Mouse (Mus musculus) lung, adult 2 months (tissue): Measurements from ENCODE around the gene Gzmm. TPM values are rescaled to one million over a fixed set of nuclear protein-coding genes. Genes with fewer than 3 reads are reported as not detected.
A peak's percentile ranks its signal among the peaks of the same experiment; 100 is the strongest.

ENCODE experiments used
- DNase-seq: peaks from one replicate; pipeline ENCODE4 v3.0.0; 2022
- H3K4me1 ChIP-seq: fragments of 200-500 bp; 2 replicates; pipeline ENCODE4 v1.6.1; 2011; ENCODE audit warnings: low read length; ENCODE audit not compliant: control insufficient read depth, insufficient read depth
- H3K4me3 ChIP-seq: fragments of 200-500 bp; replicated peaks from 2 replicates; pipeline ENCODE3; 2011; ENCODE audit warnings: low read depth, mild to moderate bottlenecking, control low read depth, low read length; ENCODE audit errors: extremely low read depth
- CTCF ChIP-seq: fragments of 200-500 bp; IDR thresholded peaks from 2 replicates; pipeline ENCODE4 v1.5.1; 2011; ENCODE audit warnings: mild to moderate bottlenecking, low read length, control low read depth; ENCODE audit not compliant: insufficient read depth
- POLR2A ChIP-seq: fragments of 200-500 bp; IDR thresholded peaks from 2 replicates; pipeline ENCODE4 v1.6.1; 2011; ENCODE audit warnings: low read depth, mild to moderate bottlenecking, control low read depth, low read length, borderline replicate concordance; ENCODE audit errors: extremely low read depth
- WGBS: fragments of 180-500 bp; shearing (Covaris S2); methylation state at CpG from one replicate; pipeline ENCODE4 v1.1.7; 2018; 5-methylcytosine and 5-hydroxymethylcytosine counted together
- polyA plus RNA-seq: library from polyadenylated mRNA; depleted of rRNA; stranded (reverse); fragments of >200 nt; gene quantifications from 2 replicates; pipeline ENCODE4 v1.2.3, GENCODE M21; 2012

Gene Gzmm
- polyA plus RNA-seq, 1 experiment: 1.5 TPM

DNA sequence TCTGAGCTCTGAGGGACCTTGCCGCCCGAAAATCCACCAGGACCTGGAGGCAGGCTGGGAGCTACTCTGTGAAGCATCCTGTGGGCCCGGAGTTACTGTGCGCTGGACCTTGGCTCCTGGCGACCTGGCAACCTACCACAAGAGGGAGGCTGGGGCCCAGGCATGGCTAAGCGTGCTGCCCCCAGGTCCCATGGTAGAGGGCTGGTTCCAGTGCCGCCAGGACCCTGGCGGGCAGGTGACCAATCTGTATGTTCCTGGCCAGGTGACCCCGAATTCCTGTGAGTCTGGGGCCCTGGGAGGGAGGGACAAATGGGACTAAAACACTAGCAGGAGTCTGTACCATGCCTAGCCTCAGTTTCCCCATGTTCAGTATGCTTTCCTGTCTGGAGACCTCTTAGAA lies 22.3 kb upstream of the Gzmm start:
- Histone ChIP-seq H3K4me1 (peaks cover 3% of the 10 kb centered on the region; the same call in 1 of the 2 replicates), H3K4me3 (no peak overlapping the region)
- TF ChIP-seq POLR2A (no peak), CTCF (no peak)
- 65% methylated on average over 9 of the region's 9 CpGs for WGBS
- no peak for DNase-seq

DNA sequence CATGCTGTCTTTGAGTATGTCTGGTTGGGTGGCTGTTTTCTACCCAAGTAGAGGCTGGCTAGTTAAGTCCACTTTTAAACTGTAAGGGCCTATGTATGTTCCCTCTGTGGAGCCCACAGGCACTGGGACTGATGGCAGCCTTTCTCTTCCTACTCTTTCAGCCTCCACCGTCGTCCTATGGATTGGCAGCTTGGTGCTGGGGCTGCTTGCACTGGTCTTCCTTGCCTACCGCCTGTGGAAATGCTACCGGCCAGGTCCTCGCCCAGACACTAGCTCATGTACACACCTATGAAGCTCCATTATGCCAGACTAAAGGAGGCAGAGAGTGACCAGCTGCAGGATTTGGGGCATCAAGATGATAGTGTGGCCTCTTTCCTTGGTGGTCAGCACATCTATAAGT lies 20.7 kb upstream of the Gzmm start:
- Histone ChIP-seq H3K4me1 (peaks cover 3% of the 10 kb centered on the region; the same call in 1 of the 2 replicates), H3K4me3 (no peak overlapping the region)
- no peak for DNase-seq
- TF ChIP-seq CTCF (no peak), POLR2A (no peak)
- WGBS: 78% methylated on average over 5 of the region's 5 CpGs

DNA sequence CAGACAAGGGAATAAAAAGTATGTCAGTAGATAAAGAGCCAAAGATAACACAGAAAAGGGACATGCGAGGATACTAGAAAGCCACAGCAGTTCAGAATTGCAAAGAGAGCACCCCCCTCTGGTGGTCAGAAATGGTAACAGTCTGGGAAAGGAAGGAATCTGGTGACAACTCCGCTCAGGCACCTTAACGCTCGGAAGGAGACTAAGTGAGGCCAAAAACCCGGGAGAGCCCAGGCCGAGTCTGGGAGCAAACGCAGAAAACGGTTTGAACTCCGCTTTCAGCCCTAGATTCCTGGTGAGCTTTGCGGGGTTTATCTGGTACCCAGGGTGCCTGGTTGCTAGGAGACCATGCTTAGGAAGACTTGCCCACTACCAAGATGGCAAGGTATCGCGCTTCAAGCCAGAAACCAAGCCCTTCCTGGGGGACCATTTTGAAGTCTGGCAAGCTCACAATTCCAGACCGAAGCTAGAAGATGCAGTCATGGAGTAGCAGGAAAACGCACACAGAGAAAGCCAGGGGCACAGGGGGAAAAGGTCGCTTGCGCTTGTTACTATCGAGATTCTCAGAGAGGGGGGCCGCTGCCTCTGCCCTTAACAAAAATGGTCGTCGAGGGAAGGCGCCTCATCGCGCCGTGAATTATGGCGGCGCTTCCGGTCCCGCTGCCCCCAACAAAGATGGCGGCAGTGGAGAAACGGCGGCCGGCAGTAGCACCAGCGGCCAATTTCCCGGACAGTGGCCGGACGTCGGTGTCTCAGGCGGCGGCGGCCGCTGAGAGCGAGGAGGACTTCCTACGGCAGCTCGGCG lies 19.8 kb upstream of the Gzmm start, which contains the start of gene Tpgs1:
Tpgs1 (plus strand) TSS at position 599 of the 805 bp plus-strand sequence.
- under 1% methylated on average over 45 of the region's 45 CpGs for WGBS
- Histone ChIP-seq H3K4me1 (peaks cover 3% of the 10 kb centered on the region; the same call in 1 of the 2 replicates), H3K4me3 (peak within 1 kb of the TSS; percentile 80)
- peak; percentile 93 for DNase-seq
- TF ChIP-seq CTCF (peak; percentile 46), POLR2A (peak; percentile 55; the same call in 1 of the 2 replicates)

DNA sequence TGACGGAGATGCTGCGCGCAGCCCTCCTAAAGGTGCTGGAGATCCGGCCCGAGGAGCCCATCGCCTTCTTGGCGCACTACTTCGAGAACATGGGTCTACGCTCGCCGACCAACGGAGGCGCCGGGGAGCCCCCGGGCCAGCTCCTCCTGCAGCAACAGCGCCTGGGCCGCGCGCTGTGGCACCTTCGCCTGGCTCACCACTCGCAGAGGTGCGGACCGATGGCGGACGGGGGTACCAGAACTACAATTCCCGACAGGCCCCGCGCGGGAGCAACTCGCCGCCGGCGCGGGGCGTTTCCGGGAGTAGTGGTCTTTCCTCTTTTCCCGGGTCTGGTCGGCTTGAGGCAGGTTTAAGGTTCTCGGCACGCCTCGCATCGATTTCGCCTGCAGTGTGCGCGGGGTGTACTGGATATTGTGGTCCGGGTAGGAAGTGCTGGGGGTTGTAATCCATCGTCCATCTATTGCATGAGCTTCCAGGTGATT lies 19.2 kb upstream of the Gzmm start:
- Histone ChIP-seq H3K4me1 (peaks cover 3% of the 10 kb centered on the region; the same call in 1 of the 2 replicates), H3K4me3 (peak overlapping the region; percentile 80)
- peak; percentile 84 for DNase-seq
- WGBS: under 1% methylated on average over 47 of the region's 47 CpGs
- TF ChIP-seq CTCF: no peak
- no peak for TF ChIP-seq POLR2A

DNA sequence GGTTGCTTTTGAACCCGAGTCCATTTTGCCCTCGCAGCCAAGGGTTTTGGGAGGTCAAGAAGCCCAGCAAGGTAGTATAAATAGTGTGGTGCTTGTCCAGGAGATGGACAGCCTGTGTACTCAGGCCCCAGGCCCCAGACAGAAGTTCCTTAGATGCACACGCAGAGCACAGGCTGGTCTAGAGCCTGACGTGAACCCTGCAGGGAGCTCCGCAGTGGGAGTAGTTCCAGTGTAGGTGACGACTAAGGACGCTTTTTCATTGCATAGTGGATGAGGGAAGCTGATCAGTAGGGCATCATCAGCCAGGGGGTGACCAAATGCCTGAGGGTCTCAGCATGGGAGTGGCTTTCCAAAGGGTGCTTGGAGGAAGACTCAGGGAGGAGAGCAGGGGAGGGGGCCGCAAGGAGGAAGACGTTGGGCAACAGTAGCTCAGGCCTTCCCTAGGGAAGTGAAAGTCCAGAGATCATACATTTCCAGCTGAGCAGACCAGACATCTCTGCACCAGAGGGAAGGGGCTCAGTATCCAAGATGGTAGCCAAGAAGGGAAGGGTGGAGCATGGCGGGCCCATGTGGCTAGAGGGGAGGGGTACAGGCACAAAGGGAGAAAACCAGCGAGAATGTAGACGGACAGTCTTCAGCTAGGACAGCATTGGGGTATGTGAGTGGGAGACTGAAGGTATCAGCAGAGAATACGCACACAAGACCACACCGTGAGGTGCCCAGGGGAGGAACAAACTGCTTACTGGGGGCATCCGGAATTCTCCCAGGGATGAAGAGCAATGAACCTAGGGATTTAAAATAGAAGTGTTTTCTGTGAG lies 18.5 kb upstream of the Gzmm start:
- Histone ChIP-seq H3K4me3 (peak overlapping the region; percentile 80), H3K4me1 (peaks cover 3% of the 10 kb centered on the region; the same call in 1 of the 2 replicates)
- WGBS: 32% methylated on average over 15 of the region's 15 CpGs
- DNase-seq: no peak
- TF ChIP-seq POLR2A: no peak
- TF ChIP-seq CTCF: no peak

DNA sequence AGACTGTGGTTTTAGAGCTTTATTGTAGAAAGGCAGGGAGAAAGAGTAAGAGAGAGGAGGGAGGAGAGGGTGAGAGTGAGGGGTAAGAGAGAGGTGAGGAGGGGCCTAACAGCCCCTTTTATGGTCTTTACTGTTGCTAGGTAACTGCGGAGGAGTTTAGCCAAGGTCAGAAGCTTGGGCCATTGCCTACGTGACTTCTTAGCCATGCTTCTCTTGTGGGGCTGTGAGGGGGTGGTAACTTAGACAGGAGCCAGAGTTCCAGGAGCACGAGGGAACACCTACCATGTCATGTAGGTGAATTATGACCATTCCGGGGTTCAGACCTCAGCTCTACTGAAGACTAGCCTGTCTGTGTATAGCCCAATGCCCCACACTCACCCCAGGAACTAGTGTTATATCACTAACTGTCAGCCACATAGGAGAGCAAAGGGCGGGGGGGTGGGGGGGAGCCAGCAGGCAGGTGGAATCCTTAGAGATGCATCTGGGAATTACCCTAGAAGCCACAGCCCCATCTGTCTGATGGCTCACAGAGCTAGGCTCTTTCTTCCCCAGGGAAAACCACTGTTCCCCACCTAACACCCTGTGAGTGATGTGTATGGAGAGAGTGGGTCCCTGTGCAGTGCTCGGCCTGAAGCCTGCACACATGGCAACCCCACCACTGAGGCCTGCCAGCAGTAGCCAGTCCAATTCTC lies 17.3 kb upstream of the Gzmm start:
- H3K4me1 ChIP-seq: peaks cover 3% of the 10 kb centered on the region; the same call in 1 of the 2 replicates
- WGBS: 69% methylated on average over 6 of the region's 6 CpGs
- no peak for TF ChIP-seq POLR2A
- no peak for DNase-seq
- H3K4me3 ChIP-seq: no peak overlapping the region

DNA sequence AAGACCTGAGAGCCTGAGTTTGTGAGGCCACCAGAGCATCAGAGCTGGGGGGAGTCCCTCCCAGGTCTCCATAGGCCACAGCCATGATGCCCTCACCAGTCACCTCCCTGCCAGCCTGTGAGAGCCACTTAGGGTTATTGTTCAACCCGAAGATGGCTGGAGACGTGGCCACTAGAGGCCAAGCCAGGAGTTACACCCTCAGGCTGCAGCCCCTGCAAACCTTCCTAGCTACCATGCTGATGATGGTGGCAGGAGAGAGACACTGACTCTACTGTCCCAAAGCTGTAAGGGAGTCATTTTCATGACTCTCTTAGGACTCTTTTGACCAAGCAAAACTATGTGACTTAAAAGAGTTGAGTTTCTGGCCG lies 16.7 kb upstream of the Gzmm start:
- TF ChIP-seq CTCF (0 out of 2 replicates have a peak, but pooled peaks have one; percentile 3), POLR2A (no peak)
- Histone ChIP-seq H3K4me3 (no peak overlapping the region), H3K4me1 (peaks cover 3% of the 10 kb centered on the region; the same call in 1 of the 2 replicates)
- DNase-seq: no peak
- WGBS: 60% methylated on average over 3 of the region's 3 CpGs

DNA sequence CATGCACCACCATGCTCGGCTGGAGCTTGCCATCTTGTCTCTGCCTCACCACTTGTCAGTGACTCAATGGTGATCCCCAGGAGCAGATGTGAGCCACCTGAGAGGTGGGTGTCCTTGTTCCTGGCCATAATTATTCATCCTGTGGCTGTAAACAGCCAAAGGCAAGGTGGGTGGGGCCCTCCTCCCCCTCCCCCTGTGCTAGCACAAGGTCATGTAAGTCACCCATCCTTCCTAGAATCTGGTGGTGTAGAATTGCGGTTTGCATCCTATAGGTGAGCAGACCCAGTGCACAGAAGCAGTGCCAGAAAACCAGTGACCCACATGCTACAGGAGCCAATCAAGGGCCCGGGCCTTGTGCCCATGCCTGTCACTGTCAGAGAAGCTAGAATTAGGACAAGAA lies 15.8 kb upstream of the Gzmm start:
- no peak overlapping the region for H3K4me3 ChIP-seq
- no peak for TF ChIP-seq POLR2A
- no peak for TF ChIP-seq CTCF
- DNase-seq: no peak
- peaks cover 3% of the 10 kb centered on the region; the same call in 1 of the 2 replicates for H3K4me1 ChIP-seq
- WGBS: 95% methylated on average over 3 of the region's 3 CpGs
